Mouse (Mus musculus) erythroblast, embryonic 14.5 days (primary cell): ENCODE data around the gene Anxa5.

Experiments
- GATA1 ChIP-seq: IDR thresholded peaks from 2 replicates; pipeline ENCODE4 v1.6.1; 2012; ENCODE audit warnings: low read length, inconsistent platforms, mixed read lengths
- TAL1 ChIP-seq: IDR thresholded peaks from 3 replicates; pipeline ENCODE4 v1.6.1; 2012; ENCODE audit warnings: low read length, inconsistent platforms, mixed read lengths

GRCm38 (mm10) chr3:36476261-36477155 is 814 bp upstream of the Anxa5 start:
- no peak for TF ChIP-seq GATA1
- TF ChIP-seq TAL1, result no peak
